Mouse (Mus musculus) thymus, adult 2 months (tissue): ENCODE measurements at regions not wholly inside any gene's neighbourhood (a gene's known extent, or its start where the extent isn't known, plus 50 kb on each side); places are given as distances from the start of the nearest gene placed in this dataset.

Source experiments
- CTCF ChIP-seq: fragments of 200-500 bp; IDR thresholded peaks from 2 replicates; pipeline ENCODE4 v1.5.1; 2012; ENCODE audit warnings: mild to moderate bottlenecking, control low read depth, low read length, moderate library complexity, borderline replicate concordance; ENCODE audit not compliant: control insufficient read depth, poor library complexity, insufficient read depth; ENCODE audit errors: extremely low read depth
- POLR2A ChIP-seq: fragments of 200-500 bp; IDR thresholded peaks from 2 replicates; pipeline ENCODE4 v1.6.1; 2012; ENCODE audit warnings: mild to moderate bottlenecking, low read length, control low read depth, moderate library complexity; ENCODE audit not compliant: control insufficient read depth, poor library complexity, insufficient read depth; ENCODE audit errors: extremely low read depth

DNA sequence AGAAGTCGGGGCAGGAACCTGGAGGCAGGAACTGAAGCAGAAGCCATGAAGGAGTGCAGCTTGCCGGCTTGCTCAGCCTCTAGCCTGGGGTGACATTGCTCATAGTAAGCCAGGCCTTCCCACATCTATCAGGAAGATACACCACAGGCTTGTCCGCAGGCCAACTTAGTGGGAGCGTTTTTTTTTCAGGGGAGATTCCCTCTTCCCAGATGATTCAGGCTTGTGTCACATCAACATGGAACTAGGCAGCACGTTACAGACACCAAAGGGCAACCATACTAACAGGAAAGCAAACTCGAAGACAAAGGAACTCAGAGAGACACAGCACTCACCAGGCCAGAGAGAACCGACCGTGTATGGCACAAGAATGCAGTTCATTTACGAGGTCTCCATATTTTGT is 98.1 kb upstream of the Tle3 start:
- TF ChIP-seq POLR2A, result no peak
- TF ChIP-seq CTCF, result no peak
